Mouse (Mus musculus) forebrain, embryonic 12.5 days (tissue): ENCODE measurements at regions not wholly inside any gene's neighbourhood (a gene's known extent, or its start where the extent isn't known, plus 50 kb on each side); places are given as distances from the start of the nearest gene placed in this dataset.
A peak's percentile ranks its signal among the peaks of the same experiment; 100 is the strongest.

Source experiments
- ATAC-seq: fragments of 200-750 bp; cut with Nextera tagmentation; 2 replicates; pipeline ENCODE4 v1.8.0; 2017; ENCODE audit warnings: moderate TSS enrichment; ENCODE audit not compliant: low FRiP score
- H3K27ac ChIP-seq: fragments of 300-500 bp; sonication (generic); 2 replicates; pipeline ENCODE4 v1.5.1; 2016; ENCODE audit warnings: mild to moderate bottlenecking
- H3K27me3 ChIP-seq: fragments of 300-500 bp; sonication (generic); 2 replicates; pipeline ENCODE4 v1.6.1; 2016; ENCODE audit warnings: mild to moderate bottlenecking
- H3K36me3 ChIP-seq: fragments of 300-500 bp; sonication (generic); replicated peaks from 2 replicates; pipeline ENCODE4 v1.6.1; 2016; ENCODE audit warnings: mild to moderate bottlenecking
- H3K4me1 ChIP-seq: fragments of 300-500 bp; sonication (generic); 2 replicates; pipeline ENCODE4 v1.6.1; 2016
- H3K4me2 ChIP-seq: fragments of 300-500 bp; sonication (generic); 2 replicates; pipeline ENCODE4 v1.6.1; 2016; ENCODE audit warnings: mild to moderate bottlenecking, moderate library complexity
- H3K4me3 ChIP-seq: fragments of 300-500 bp; sonication (generic); replicated peaks from 2 replicates; pipeline ENCODE4 v1.5.1; 2016; ENCODE audit warnings: mild to moderate bottlenecking
- H3K9ac ChIP-seq: fragments of 300-500 bp; sonication (generic); 2 replicates; pipeline ENCODE4 v1.6.1; 2016; ENCODE audit warnings: mild to moderate bottlenecking
- H3K9me3 ChIP-seq: fragments of 300-500 bp; sonication (generic); 2 replicates; pipeline ENCODE4 v1.6.1; 2016
- WGBS: fragments of 180-500 bp; shearing (Covaris S2); methylation state at CpG from one replicate; pipeline ENCODE4 v1.1.7; 2016; 5-methylcytosine and 5-hydroxymethylcytosine counted together

DNA sequence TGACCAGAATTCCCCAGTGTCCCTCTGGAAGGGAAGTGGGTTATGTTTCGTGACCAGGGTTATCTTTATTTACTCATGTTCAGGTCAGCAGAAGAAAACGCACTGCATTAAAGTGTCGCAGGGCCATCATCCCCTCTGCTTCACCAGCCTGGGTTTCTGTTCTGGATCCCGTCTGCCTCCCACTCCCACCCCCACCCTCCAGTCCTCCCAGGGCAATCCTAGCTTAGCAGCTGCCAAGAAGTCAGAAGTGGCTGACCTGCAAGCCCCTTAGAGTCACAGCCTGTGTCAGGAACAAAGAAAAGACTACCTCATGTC is 155.4 kb upstream of the Npvf start:
- H3K27me3 ChIP-seq = peaks cover 31% of the 10 kb centered on the region
- 58% methylated on average over 4 of the region's 4 CpGs for WGBS
- H3K9ac ChIP-seq = no peak overlapping the region
- no peaks in the 10 kb centered on the region for H3K36me3 ChIP-seq
- no peak overlapping the region for H3K4me3 ChIP-seq
- no peak overlapping the region for H3K4me2 ChIP-seq
- H3K27ac ChIP-seq = no peak overlapping the region
- H3K4me1 ChIP-seq = peaks cover 17% of the 10 kb centered on the region
- no peak for ATAC-seq
- H3K9me3 ChIP-seq = no peaks in the 10 kb centered on the region

DNA sequence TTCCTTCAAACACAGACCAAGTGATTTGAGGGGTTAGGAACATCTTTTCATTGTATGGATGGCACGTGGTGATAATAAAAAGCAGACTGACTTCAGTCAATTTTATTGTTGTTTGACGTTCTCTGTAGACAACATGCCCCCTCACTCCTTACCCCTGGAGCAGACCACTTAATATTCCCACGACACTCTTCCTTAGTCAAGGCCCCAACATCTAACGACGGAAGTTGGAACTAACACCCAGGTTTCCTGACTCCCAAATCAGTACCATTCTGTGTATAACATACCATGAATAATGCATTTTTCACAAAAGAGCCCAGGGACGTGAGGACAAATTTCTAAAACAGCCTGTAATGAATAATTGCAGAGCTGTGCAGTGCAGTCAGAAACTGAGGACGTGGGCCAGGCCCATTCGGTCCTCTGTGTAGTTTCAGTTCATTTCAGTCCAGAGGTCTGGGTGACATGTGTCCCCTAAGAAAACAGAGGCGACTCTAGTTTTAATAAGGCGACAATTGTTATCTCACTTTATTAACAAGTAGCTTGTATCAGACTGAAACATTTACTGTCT is 160.8 kb upstream of the Npvf start:
- Histone ChIP-seq H3K36me3 (no peaks in the 10 kb centered on the region), H3K4me2 (no peak overlapping the region), H3K4me3 (no peak overlapping the region), H3K27ac (peak overlapping the region; percentile 46; the same call in 1 of the 2 replicates), H3K9me3 (no peaks in the 10 kb centered on the region), H3K4me1 (peaks cover 30% of the 10 kb centered on the region), H3K27me3 (peaks cover 5% of the 10 kb centered on the region; the same call in 1 of the 2 replicates), H3K9ac (no peak overlapping the region)
- ATAC-seq = no peak
- WGBS = 51% methylated on average over 10 of the region's 10 CpGs

DNA sequence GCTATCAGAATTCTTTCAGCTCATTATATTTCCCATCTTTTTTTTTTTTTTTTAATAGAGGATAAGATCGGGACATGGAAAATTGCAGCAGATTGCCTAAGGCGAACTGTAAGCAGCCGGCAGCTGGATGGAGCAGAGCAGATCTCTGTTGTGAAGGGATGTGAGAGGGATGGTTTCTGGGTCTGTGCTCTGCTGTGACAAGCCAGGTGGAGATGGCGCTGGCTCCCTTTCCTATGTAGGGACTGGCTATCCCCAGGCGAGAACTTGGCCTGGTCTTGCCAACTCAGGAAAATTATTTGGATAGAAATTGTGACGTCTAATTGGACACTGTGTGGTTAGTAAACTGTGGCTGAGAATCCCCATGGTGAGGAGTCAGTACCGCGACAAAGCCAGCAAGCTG is 161.3 kb upstream of the Npvf start:
- Histone ChIP-seq H3K4me2 (no peak overlapping the region), H3K4me3 (no peak overlapping the region), H3K9me3 (no peaks in the 10 kb centered on the region), H3K9ac (no peak overlapping the region), H3K27ac (peak overlapping the region; percentile 56; the same call in 1 of the 2 replicates), H3K36me3 (no peaks in the 10 kb centered on the region), H3K27me3 (peaks cover 5% of the 10 kb centered on the region; the same call in 1 of the 2 replicates), H3K4me1 (peaks cover 36% of the 10 kb centered on the region)
- 73% methylated on average over 8 of the region's 8 CpGs for WGBS
- no peak; the same call in 1 of the 2 replicates for ATAC-seq

- Histone ChIP-seq H3K4me2 (no peak overlapping the region), H3K27ac (no peak overlapping the region), H3K4me1 (peaks cover 51% of the 10 kb centered on the region), H3K36me3 (no peaks in the 10 kb centered on the region), H3K9ac (no peak overlapping the region), H3K27me3 (peaks cover 5% of the 10 kb centered on the region; the same call in 1 of the 2 replicates), H3K9me3 (no peaks in the 10 kb centered on the region), H3K4me3 (no peak overlapping the region)
- WGBS = 85% methylated on average over 10 of the region's 10 CpGs
- no peak for ATAC-seq
Measured at GRCm38 (mm10) chr6:50817430-50817829, 163.2 kb upstream of the Npvf start.

DNA sequence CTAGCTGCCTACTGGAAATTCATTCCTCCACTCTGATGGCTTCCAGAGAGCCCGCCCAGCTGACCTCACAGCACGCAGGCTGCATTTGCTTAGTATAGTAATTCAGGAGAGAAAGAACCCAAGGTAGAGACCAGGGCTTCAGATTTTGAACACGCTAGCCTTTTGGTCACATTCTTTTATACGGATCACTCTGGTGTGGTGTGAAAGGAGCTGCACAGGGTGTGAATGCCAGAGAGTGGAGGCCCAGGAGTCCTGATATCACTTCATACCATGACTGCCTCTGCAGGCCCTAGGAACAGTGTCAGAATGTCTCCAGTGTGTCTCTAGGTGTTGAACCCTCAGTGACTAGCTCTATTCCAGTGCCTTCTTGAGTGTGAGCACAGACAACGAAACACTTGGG is 164.2 kb upstream of the Npvf start:
- Histone ChIP-seq H3K27ac (no peak overlapping the region), H3K27me3 (peaks cover 5% of the 10 kb centered on the region; the same call in 1 of the 2 replicates), H3K4me1 (peaks cover 61% of the 10 kb centered on the region), H3K36me3 (no peaks in the 10 kb centered on the region), H3K4me2 (no peak overlapping the region), H3K4me3 (no peak overlapping the region), H3K9me3 (no peaks in the 10 kb centered on the region), H3K9ac (no peak overlapping the region)
- ATAC-seq = no peak
- WGBS = 93% methylated on average over 5 of the region's 5 CpGs

- H3K9me3 ChIP-seq = no peaks in the 10 kb centered on the region
- no peak overlapping the region for H3K27ac ChIP-seq
- H3K4me3 ChIP-seq = no peak overlapping the region
- no peak for ATAC-seq
- no peaks in the 10 kb centered on the region for H3K36me3 ChIP-seq
- no peak overlapping the region for H3K9ac ChIP-seq
- peaks cover 67% of the 10 kb centered on the region for H3K4me1 ChIP-seq
- 65% methylated on average over 10 of the region's 10 CpGs for WGBS
- H3K4me2 ChIP-seq = no peak overlapping the region
- peaks cover 5% of the 10 kb centered on the region; the same call in 1 of the 2 replicates for H3K27me3 ChIP-seq
Measured at GRCm38 (mm10) chr6:50818891-50819541, 164.8 kb upstream of the Npvf start.

DNA sequence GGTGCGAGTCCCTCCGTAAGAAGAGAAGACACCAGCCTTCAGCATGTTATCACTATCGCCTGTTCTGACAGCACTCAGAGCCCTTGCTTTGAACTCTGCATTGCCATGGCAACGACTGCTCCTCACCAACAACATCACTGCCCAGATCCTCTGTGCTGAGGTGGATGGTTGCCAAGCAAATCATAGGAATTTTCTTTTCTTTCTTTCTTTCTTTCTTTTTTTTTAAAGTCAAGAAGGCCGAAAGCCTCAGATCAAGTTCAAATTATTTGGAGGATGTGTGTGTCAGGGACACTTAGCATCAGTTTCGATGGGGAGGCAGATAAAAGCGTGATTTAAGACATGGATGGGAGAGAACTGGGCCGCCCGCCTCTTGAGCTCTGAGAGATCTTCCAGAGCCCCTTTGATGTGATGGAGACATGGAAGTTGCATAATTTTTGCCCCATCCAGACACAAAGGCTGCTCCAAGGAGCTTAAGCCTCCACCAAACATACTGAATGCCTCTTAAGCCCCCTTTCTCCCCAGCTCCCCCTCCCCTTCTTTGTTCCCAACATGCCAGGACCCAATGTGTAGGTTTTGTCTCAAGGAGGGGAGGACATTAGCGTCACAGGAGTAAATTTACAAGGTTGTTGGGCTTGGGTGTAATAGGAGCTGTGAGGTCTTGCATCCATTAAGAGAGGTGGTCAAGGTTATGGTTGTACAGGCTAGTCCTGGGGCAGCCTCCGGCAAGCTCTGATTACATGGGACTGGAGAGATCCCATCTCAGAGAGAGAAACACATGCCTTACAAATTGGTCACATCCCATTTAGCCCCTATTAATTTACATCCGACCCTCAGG is 167.4 kb upstream of the Npvf start:
- 51% methylated on average over 12 of the region's 12 CpGs for WGBS
- Histone ChIP-seq H3K36me3 (no peaks in the 10 kb centered on the region), H3K27ac (peak overlapping the region; percentile 77), H3K27me3 (peaks cover 8% of the 10 kb centered on the region), H3K4me3 (no peak overlapping the region), H3K4me1 (peaks cover 60% of the 10 kb centered on the region), H3K9me3 (no peaks in the 10 kb centered on the region), H3K4me2 (no peak overlapping the region), H3K9ac (no peak overlapping the region)
- peak; percentile 76 for ATAC-seq

DNA sequence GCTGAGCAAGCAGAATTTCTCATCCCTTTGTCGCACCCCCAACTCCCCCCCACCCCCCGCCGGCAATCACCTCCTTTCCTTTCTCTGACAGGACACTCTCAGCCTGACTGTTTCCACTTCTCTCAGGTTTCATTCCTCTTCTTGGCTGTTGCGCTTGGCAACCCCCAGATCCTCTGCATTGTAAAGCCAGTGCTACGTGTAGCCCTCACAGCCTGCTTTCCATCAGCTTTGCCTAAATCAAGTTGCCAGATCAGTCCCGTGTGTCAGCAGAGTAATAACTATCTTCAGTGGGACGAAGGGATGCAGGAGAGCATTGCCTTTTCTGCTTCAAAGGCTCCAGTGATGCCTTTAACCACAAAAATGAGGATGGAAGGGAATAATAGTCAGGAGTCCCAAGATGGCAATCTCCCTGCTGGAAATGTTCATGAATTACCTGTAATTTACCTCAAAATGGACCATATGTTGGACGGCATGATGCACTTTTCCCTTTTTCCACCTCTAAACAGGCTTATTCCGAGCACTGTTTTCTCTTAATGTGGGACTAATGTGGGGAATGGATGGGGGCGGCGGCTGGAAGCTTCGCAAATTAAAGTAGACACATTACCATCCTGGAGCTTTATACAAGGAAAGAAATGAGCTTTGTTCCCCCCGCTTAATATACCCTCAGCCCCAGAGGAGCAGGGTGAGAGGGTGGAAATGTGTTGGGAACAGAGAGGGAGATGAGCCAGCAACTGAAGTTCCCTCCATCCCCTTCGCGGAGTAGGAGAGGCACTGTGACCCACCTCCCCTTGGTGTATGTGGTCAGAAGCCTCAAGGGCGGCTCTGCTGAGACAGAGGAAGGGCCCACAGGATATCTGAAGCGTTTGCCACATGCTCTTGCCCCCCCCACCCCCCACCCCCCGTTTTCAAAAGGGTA is 168.3 kb upstream of the Npvf start:
- H3K36me3 ChIP-seq = no peaks in the 10 kb centered on the region
- peaks cover 7% of the 10 kb centered on the region for H3K27me3 ChIP-seq
- no peak overlapping the region for H3K4me3 ChIP-seq
- peak overlapping the region; percentile 77 for H3K27ac ChIP-seq
- peak; percentile 48 for ATAC-seq
- no peak overlapping the region for H3K9ac ChIP-seq
- peak overlapping the region; percentile 13; the same call in 1 of the 2 replicates for H3K4me2 ChIP-seq
- 49% methylated on average over 18 of the region's 18 CpGs for WGBS
- no peaks in the 10 kb centered on the region for H3K9me3 ChIP-seq
- H3K4me1 ChIP-seq = peaks cover 58% of the 10 kb centered on the region

- ATAC-seq = peak; percentile 69
- Histone ChIP-seq H3K27me3 (peaks cover 5% of the 10 kb centered on the region), H3K4me1 (peaks cover 58% of the 10 kb centered on the region), H3K4me3 (no peak overlapping the region), H3K9me3 (no peaks in the 10 kb centered on the region), H3K9ac (peak overlapping the region; percentile 29; the same call in 1 of the 2 replicates), H3K4me2 (peak overlapping the region; percentile 15; the same call in 1 of the 2 replicates), H3K36me3 (no peaks in the 10 kb centered on the region), H3K27ac (peak overlapping the region; percentile 77)
- 13% methylated on average over 18 of the region's 18 CpGs for WGBS
Measured at GRCm38 (mm10) chr6:50823220-50823910, 169.1 kb upstream of the Npvf start.

GRCm38 (mm10) chr6:50824466-50824865 is 170.2 kb upstream of the Npvf start:
- Histone ChIP-seq H3K27me3 (peaks cover 5% of the 10 kb centered on the region), H3K4me1 (peaks cover 50% of the 10 kb centered on the region), H3K36me3 (no peaks in the 10 kb centered on the region), H3K4me3 (no peak overlapping the region), H3K4me2 (no peak overlapping the region), H3K9me3 (no peaks in the 10 kb centered on the region), H3K27ac (no peak overlapping the region), H3K9ac (no peak overlapping the region)
- 83% methylated on average over 4 of the region's 4 CpGs for WGBS
- no peak for ATAC-seq

GRCm38 (mm10) chr6:50831725-50832124 is 177.5 kb upstream of the Npvf start:
- H3K9ac ChIP-seq = no peak overlapping the region
- H3K36me3 ChIP-seq = no peaks in the 10 kb centered on the region
- H3K4me2 ChIP-seq = no peak overlapping the region
- no peaks in the 10 kb centered on the region for H3K9me3 ChIP-seq
- no peak overlapping the region for H3K27ac ChIP-seq
- no peak overlapping the region for H3K4me3 ChIP-seq
- no peaks in the 10 kb centered on the region for H3K4me1 ChIP-seq
- no peak for ATAC-seq
- no peaks in the 10 kb centered on the region for H3K27me3 ChIP-seq
- WGBS = 80% methylated on average over 5 of the region's 5 CpGs
